Mouse (Mus musculus) hindbrain, embryonic 12.5 days (tissue): ENCODE data around the gene Stat4. TPM values are rescaled to one million over a fixed set of nuclear protein-coding genes. Genes with fewer than 3 reads are reported as not detected.

ENCODE experiments used
- ATAC-seq: fragments of 200-750 bp; cut with Nextera tagmentation; 2 replicates; pipeline ENCODE4 v1.8.0; 2017; ENCODE audit warnings: moderate TSS enrichment; ENCODE audit not compliant: low FRiP score
- H3K27ac ChIP-seq: fragments of 300-500 bp; sonication (generic); 2 replicates; pipeline ENCODE4 v1.5.1; 2016; ENCODE audit warnings: mild to moderate bottlenecking
- H3K27me3 ChIP-seq: fragments of 300-500 bp; sonication (generic); 2 replicates; pipeline ENCODE4 v1.6.1; 2016; ENCODE audit warnings: mild to moderate bottlenecking
- H3K36me3 ChIP-seq: fragments of 300-500 bp; sonication (generic); 2 replicates; pipeline ENCODE4 v1.6.1; 2016; ENCODE audit warnings: mild to moderate bottlenecking
- H3K4me1 ChIP-seq: fragments of 300-500 bp; sonication (generic); 2 replicates; pipeline ENCODE4 v1.6.1; 2016
- H3K4me2 ChIP-seq: fragments of 300-500 bp; sonication (generic); replicated peaks from 2 replicates; pipeline ENCODE4 v1.6.1; 2016; ENCODE audit warnings: mild to moderate bottlenecking
- H3K4me3 ChIP-seq: fragments of 300-500 bp; sonication (generic); 2 replicates; pipeline ENCODE4 v1.5.1; 2016; ENCODE audit warnings: mild to moderate bottlenecking
- H3K9ac ChIP-seq: fragments of 300-500 bp; sonication (generic); 2 replicates; pipeline ENCODE4 v1.6.1; 2016; ENCODE audit warnings: mild to moderate bottlenecking, moderate library complexity
- H3K9me3 ChIP-seq: fragments of 300-500 bp; sonication (generic); replicated peaks from 2 replicates; pipeline ENCODE4 v1.6.1; 2016; ENCODE audit warnings: mild to moderate bottlenecking
- WGBS: fragments of 180-500 bp; shearing (Covaris S2); methylation state at CpG from one replicate; pipeline ENCODE4 v1.1.7; 2016; 5-methylcytosine and 5-hydroxymethylcytosine counted together
- polyA plus RNA-seq: library from polyadenylated mRNA; unstranded; fragments of >200 nt; fragmentation: Nextera tagmentation; extraction: Ambion mirVana; gene quantifications from 2 replicates; pipeline ENCODE4 v1.2.1, GENCODE M21; 2016

Stat4 gene
- polyA plus RNA-seq, 1 experiment from 2014 or later, result 0.88 TPM

DNA sequence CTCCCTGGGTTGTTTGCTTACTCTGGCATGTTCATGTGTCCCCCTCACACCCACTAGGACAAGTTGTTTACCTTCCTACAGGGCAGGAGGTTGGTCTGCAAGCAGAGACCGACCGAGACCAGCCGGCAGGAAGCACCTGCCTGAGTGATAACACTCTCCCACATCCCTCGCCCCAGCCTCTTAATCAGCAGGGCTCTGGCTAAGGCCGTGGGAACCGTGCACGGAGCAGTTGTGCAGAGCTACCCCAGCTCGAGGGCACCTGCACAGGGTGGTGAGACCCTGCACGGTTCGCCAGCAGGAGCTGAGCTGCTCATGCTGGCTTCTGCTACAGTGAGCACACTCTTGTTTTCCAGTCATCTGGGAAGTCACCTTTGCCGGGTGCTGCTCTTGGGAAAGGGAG, 163.7 kb downstream of the Stat4 start:
- no peak for ATAC-seq
- Histone ChIP-seq H3K27ac (no peak overlapping the region), H3K36me3 (no peaks in the 10 kb centered on the region), H3K9me3 (no peaks in the 10 kb centered on the region), H3K4me2 (no peak overlapping the region), H3K27me3 (no peaks in the 10 kb centered on the region), H3K9ac (no peak overlapping the region), H3K4me3 (no peak overlapping the region), H3K4me1 (peaks cover 17% of the 10 kb centered on the region; the same call in 1 of the 2 replicates)
- 64% methylated on average over 11 of the region's 11 CpGs for WGBS

DNA sequence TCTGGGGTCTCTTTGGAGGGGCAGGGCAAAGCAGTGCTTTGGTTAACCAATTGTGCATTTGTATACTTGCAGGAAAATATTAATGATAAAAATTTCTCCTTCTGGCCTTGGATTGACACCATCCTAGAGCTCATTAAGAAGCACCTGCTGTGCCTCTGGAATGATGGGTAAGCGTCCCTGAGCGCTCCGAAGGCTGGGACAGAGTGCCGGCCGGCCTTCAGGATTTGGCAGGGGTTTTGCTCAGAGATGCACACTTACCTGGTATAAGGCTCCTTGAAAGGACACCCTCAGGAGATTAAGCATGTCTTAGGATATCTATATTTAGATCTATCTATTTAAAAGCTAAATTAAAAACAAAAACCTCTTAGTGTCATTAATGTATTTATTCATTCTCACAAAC, 164.2 kb downstream of the Stat4 start:
- no peak overlapping the region for H3K4me3 ChIP-seq
- no peaks in the 10 kb centered on the region for H3K36me3 ChIP-seq
- ATAC-seq, result no peak
- H3K4me2 ChIP-seq, result no peak overlapping the region
- H3K9me3 ChIP-seq, result no peaks in the 10 kb centered on the region
- no peak overlapping the region for H3K9ac ChIP-seq
- H3K4me1 ChIP-seq, result peaks cover 17% of the 10 kb centered on the region; the same call in 1 of the 2 replicates
- WGBS, result 91% methylated on average over 5 of the region's 5 CpGs
- no peak overlapping the region for H3K27ac ChIP-seq
- no peaks in the 10 kb centered on the region for H3K27me3 ChIP-seq

DNA sequence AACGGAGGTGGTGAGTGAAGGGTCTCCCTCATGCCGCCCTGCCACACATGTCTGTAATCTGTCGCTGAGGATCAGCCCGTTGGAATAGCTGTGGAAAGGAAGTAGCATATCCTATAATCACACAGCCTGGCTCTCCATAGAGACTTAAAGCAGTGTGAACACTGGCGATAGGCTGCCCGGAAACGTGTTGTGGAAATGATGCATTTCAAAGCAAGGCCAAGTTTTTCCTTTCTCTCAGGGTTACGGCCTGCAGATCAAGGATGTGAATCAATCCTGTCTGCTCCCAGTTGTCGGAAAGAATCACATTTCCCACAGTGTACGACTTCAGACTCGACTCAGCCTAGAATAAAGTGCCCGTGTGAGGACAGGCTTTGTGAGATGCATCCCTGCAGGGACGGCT, 165.4 kb downstream of the Stat4 start:
- Histone ChIP-seq H3K9ac (no peak overlapping the region), H3K9me3 (no peaks in the 10 kb centered on the region), H3K27ac (no peak overlapping the region), H3K36me3 (no peaks in the 10 kb centered on the region), H3K4me3 (no peak overlapping the region), H3K27me3 (no peaks in the 10 kb centered on the region), H3K4me2 (no peak overlapping the region), H3K4me1 (peaks cover 14% of the 10 kb centered on the region; the same call in 1 of the 2 replicates)
- 67% methylated on average over 13 of the region's 13 CpGs for WGBS
- no peak for ATAC-seq

DNA sequence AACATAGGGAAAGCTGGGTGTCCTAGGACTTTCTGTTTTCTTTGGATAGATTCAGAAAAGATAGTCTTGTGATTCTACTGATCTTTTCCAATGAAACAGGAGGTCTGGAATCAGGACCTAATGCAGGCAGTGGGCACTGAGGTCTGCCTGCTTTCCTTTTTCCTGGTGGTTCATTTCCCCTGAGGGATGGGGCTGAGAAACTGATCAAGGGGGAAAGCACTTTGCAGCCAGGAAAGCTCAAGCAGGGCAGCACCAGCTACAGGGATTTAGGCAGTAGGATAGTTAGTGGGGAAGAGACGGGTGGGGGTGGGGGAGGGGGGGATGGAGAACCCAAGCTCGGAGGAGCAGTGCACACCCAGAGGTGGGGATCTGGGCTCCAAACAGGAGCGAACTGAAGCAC, 166.0 kb downstream of the Stat4 start:
- Histone ChIP-seq H3K9ac (no peak overlapping the region), H3K9me3 (no peaks in the 10 kb centered on the region), H3K4me2 (no peak overlapping the region), H3K27me3 (no peaks in the 10 kb centered on the region), H3K4me1 (peaks cover 11% of the 10 kb centered on the region; the same call in 1 of the 2 replicates), H3K27ac (no peak overlapping the region), H3K4me3 (no peak overlapping the region), H3K36me3 (no peaks in the 10 kb centered on the region)
- no peak for ATAC-seq
- 59% methylated on average over 3 of the region's 3 CpGs for WGBS

DNA sequence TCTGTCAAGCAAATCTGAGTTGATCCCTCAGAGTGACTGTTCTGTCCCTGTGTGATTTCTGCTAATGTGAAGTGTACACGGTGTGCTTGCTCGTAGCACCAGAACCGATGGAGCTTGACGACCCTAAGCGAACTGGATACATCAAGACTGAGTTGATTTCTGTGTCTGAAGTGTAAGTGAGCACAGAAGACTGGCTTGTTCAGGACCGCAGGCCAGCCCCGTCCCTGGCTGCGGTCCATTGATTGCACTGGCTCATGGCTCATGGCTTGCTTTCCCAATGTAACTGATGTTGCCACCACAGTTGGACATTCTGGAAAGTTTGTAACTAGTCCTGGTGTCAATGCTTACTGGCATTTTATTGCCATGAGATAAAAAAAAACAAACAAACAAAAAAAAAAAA, 167.9 kb downstream of the Stat4 start:
- H3K27me3 ChIP-seq, result no peaks in the 10 kb centered on the region
- 0 out of 2 replicates have a peak, but pooled peaks cover 2% of the 10 kb centered on the region for H3K4me1 ChIP-seq
- no peak overlapping the region for H3K4me2 ChIP-seq
- no peak overlapping the region for H3K9ac ChIP-seq
- 84% methylated on average over 8 of the region's 8 CpGs for WGBS
- ATAC-seq, result no peak
- H3K36me3 ChIP-seq, result no peaks in the 10 kb centered on the region
- H3K4me3 ChIP-seq, result no peak overlapping the region
- H3K9me3 ChIP-seq, result no peaks in the 10 kb centered on the region
- no peak overlapping the region for H3K27ac ChIP-seq

DNA sequence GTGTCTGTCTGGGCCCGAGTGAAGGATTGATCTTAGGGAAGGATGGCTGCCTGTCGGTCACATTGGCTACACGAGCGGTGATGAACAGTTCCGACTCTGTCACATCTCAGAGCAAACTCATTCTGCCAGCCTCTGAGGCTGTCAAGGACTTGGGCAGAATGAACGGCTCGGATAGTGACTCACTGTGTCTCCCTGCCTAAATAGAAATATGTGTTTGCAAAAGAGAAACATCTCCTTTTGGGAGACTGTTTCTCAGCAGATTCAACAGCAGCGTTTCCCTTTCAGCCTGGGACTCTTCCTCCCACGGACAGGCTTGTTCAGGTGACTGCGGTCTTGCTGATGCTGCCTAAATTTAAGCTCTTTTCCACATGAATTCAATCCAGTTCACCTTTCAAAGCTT, 169.4 kb downstream of the Stat4 start:
- Histone ChIP-seq H3K36me3 (no peaks in the 10 kb centered on the region), H3K27me3 (no peaks in the 10 kb centered on the region), H3K27ac (no peak overlapping the region), H3K4me1 (no peaks in the 10 kb centered on the region), H3K9me3 (no peaks in the 10 kb centered on the region), H3K4me2 (no peak overlapping the region), H3K4me3 (no peak overlapping the region), H3K9ac (no peak overlapping the region)
- WGBS, result 91% methylated on average over 10 of the region's 10 CpGs
- no peak for ATAC-seq

Other genes starting within 250 kb of the Stat4 start
- 110 and 116 TPM in 2 replicates for gene Myo1b, start 71.1 kb upstream of the Stat4 start, polyA plus RNA-seq
- gene Stat1, start 132.3 kb downstream of the Stat4 start, polyA plus RNA-seq, result 17.9 and 19.2 TPM in 2 replicates
- 40.9 and 41.1 TPM in 2 replicates for gene Gls, start 246.1 kb downstream of the Stat4 start, polyA plus RNA-seq